Mouse (Mus musculus) spleen, postnatal 36 days (tissue): Measurements from ENCODE around the gene Tnfrsf1a.

Source experiments
- DNase-seq, 2 experiments: peaks; one replicate each; pipeline ENCODE4 v3.0.0; 2022; ENCODE audit warnings: low spot score in 2 of 2, mixed read lengths in 1 of 2

Tnfrsf1a gene

DNA sequence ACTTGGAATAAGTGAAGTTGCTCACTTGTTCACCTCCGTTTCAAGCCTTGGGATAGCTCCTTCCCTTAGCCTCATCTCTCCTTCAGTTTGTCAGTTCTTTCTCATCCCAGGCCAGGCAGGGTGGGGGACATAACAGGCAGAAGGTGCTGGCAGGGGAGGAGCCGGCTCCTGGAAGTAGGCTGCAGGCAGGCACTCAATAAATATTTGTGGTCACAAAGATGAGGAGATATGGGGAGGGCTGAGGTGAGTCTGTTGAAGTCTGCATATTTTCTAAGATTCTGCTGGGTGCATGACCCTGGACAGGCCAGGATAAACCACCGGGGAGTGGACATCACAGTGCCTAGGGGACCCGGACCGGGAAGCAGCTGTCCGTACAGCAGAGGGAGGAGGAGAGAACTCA is 25.6 kb upstream of the Tnfrsf1a start:
- DNase-seq: no peak

DNA sequence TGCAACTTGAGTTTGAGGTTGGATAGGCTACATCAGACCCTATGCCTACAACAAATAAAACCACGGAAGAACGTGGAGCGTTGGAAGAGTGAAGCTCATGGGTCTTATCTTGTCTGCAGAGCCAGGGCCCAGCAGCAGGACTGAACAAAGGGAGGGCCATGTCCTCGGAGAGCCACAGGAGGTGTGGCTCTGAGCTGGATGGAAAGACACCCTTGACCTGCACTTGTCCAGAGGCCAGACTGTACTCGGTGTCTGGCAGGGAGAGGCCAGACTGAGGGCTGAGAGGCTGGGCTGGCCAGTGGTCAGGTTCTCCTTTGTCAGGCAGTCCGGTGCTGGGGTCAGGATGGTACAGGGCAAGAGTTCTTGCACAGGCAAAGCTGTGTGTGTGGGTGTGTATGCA is 23.8 kb upstream of the Tnfrsf1a start:
- no peak for DNase-seq

DNA sequence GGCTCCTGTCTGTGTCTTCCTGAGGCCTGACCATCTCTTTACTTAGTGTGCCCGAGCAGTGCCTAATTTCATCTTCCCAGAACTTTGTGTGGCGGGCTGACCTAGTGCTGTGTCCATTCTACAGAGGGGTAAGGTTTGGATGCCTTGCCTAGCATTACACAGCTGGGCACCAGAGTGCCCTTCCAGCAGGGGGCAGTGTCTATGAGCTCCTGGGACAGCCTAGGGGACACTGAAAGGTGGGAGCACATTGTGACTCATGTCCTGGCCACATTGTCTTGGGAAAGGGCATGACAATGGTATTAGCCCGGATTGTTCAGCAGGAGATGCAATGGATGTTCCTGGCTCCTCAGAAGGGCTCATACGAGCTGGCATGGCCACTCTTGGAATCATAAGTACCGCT is 20.9 kb upstream of the Tnfrsf1a start:
- no peak for DNase-seq

DNA sequence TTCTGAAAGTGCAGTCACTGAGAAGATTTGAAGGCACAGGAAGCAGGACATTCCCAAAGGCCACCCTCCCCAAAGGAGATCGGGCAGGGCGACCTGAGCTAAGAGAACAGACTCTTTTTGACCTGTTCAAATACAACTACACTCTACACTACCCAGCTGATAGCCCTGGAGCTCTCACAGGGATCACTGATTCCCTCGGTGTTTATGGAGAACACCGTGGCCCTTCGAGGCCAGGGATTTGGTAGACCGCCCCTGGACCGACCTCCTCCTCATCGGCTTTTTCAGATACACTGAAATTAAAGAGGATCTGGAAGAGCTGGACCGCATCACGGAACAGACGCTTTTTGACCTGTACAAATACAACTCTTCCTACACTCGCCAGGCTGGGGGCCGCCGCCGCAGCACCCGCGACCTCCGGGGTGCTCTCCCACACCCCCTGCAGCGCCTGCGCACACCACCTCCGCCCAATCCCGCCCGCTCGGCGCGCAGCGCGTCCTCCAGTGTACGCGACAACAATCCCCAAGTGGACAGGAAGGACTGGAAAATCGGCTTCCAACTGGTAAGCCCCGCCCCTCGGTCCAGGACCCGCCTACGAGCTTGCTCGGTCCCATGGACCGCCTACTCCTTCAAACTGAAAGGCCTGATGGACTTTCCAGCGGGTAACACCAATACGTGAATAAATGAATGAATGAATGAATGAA is 18.4 kb upstream of the Tnfrsf1a start:
- DNase-seq: peak; percentile 50 to 56

DNA sequence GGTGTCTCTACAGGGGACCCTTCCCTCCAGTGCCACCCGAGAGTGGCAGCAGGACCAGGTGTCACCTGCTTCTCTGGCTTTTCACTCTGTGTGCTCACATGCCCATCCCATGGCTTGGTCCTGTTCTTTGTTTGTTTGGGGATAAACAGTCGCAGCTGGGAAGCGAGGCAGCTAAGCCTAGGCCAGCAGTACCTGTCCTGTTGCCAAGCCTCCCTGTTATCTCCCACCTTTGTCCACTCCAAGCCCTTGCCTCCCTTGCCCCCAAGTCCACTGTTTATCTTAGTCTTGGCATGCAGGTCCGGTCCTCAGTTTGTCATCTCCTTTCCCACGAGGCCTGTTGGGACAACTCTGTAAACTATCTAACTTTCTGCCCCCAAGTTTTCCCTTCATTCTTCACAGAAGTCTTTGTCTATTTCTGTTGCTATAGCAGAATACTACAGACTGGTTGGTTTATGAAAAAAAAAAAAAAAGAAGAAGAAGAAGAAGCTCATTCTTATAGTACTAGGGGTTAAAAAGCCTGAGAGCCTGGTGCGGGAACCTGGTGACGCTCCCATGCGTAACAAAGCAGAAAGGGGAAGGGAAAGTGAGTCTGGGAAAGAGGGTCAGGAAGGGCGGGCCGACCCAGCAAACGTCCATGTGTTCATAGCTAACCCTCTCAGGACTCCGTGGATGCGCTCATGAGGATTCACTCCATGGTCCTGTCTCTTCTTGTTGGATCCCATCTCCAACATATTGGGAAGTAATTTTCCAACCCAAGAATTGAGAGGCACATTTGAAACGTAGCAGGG is 15.9 kb upstream of the Tnfrsf1a start:
- no peak for DNase-seq

DNA sequence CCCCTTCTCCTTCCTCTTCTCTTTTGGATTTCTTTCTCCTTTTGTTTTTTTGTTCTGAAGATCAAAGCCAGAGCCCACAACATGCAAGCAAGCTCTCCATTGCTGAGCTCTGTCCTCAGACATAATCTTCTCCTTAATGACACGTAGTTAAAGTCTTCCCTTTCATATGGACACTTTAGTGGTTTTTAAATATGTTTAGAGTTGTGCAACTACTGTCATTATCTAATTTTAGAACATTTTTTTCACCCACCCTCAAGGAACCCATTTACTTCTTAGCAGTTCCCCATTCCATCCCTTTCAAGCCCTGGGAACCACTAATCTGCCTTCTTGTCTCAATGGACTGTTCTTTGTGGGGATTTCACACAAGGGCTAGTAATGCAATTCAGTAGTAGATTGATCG is 14.8 kb upstream of the Tnfrsf1a start:
- DNase-seq: no peak

DNA sequence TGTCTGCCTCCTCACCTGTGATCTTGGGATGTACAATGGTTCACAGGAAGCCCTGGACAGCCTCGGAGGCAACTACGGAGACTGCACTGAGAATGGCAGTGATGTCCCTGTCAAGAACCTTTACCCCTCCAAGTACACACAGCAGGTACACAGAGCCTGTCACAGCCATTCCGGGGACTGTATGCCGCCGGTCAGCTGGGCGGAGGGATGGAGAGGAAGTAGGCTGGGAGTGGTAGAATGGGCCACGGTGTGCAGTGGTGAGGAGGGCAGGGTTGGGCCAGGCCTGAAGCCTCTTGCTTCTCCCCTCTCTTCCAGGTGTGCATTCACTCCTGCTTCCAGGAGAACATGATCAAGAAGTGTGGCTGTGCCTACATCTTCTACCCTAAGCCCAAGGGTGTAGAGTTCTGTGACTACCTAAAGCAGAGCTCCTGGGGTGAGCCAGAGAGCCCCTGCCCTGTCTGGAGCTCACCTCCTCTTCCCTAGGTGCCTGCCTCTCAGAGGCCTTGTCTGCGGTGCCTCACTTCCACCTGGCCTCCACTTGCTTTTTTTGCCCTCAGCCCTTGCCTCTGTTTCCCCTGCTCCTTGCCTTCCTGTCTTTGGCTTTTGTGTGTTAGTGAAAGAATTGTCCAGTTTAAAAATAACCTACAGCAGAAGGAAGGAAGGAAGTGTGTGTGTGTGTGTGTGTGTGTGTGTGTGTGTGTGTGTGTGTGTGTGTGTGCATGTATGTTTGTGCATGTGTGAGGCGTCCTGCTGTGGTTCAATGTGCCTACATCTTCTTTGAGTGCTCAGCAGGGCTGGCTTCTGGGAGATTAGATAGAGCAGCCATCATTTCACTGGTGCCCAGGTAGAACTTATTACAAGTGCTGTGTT is 10.1 kb upstream of the Tnfrsf1a start:
- DNase-seq: no peak

DNA sequence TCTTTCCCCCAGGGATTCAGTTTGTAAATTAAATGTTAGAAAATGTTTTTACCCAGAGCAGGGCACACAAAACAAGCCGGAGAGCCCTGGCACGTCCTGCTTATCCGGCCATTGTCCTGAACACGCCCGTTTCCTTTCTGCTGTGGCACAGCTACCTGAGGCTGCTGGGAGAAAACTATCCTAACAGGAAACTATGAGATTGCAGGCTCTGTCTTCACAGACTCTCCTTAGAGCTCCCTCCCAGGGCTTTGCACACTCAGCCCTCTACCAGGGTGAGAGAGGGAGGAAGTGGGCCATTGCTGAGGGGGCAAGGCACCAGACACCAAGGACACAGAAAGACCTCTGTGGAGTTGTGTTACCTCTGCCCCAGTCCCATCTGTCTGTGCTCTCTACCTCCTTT is 8.9 kb upstream of the Tnfrsf1a start:
- no peak for DNase-seq

DNA sequence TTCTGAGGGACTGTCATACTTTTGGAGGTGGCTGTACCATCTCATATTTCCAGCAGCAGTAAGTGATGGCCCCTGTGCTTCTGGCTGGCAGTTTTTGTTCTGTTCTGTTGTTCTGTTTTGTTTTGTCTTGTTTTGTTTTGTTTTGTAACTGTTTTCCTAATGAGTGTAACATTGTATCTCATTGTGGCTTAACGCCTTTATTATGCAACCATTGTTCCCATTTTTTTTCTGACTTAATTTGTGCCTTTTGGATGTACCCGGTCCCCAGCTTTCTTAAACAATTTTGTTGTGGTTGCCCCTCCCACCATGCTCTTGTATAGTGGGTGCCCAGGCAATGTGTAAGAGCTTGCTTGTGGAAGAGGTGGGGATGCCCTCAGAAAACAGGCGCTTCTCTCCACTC is 7.0 kb upstream of the Tnfrsf1a start:
- DNase-seq: no peak

DNA sequence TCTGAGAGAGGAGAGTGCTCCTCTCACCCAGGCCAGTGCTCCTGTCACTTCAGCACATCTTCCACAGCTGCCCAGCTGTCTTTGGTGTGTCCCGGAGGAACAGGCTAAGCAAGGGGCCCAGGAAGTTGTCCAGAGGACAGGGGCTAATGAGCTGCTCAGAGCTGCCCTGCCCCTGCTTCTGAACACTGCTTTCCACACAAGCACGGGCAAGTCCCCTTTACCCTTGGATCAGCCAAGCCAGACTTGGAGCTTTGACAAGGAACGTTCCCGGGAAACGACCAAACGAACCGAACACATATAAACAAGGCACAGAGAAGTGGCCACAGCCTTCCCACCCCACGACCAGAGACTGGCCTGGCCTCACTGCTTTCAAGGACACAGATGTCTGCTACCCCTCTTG is 5.1 kb upstream of the Tnfrsf1a start:
- no peak for DNase-seq

DNA sequence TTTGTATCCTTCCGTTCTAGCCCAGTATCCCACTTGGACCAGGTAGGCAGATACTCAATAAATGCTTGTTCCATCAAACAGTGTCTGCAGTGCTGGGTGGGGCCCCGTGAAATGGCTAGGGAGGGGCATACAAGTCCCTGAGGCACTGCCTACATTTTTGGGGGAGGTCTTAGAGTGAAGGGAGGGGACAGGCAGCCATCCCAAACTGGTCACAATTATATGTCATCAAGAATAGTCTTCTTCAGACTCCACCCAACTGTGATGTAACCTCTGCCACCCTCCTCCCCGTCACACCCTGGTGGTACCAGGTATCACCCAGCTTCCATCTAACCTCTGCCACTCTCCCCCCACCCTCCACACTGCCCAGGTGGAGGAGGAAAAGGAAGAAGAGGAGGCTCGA is 4.3 kb upstream of the Tnfrsf1a start:
- no peak for DNase-seq

DNA sequence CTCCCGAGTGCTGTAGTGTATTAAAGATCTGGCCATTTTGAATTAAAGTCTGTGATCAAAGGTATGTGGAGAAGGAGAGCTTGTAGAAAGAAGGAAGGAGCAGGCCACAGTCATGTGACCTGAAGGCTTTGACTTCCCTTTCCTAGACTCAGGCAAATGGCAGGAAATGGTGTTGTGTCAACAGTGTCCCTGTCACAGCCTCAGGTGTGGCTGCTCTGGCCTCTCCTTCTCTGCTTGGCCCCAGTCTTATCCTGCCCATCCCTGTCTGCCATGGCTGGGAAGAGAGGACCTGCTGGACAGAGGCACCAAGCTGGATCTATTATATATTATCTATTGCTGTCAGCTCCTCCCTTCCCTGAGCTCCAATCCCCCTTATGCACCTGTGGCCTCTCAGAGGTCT is 3.5 kb upstream of the Tnfrsf1a start:
- DNase-seq: no peak

DNA sequence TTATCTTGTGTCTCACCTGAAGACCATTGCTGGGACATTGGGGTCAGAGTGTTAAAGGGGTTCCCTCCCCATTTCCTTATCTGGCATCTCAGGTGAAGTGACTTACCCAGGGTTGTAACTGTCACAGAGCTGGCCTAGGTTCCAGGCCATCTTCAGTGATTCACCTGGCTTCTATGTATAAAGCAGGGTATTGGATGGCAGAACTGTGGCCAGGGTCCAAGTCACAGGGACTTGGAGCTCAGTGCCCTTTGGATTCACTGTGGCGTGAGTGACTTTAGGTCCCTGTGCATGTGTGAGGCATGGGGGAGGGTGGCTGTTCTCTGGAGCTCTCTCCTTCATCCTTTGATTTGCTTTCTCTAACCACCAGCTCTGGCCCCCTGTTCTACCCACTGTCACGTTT is 3.1 kb upstream of the Tnfrsf1a start:
- DNase-seq: no peak

DNA sequence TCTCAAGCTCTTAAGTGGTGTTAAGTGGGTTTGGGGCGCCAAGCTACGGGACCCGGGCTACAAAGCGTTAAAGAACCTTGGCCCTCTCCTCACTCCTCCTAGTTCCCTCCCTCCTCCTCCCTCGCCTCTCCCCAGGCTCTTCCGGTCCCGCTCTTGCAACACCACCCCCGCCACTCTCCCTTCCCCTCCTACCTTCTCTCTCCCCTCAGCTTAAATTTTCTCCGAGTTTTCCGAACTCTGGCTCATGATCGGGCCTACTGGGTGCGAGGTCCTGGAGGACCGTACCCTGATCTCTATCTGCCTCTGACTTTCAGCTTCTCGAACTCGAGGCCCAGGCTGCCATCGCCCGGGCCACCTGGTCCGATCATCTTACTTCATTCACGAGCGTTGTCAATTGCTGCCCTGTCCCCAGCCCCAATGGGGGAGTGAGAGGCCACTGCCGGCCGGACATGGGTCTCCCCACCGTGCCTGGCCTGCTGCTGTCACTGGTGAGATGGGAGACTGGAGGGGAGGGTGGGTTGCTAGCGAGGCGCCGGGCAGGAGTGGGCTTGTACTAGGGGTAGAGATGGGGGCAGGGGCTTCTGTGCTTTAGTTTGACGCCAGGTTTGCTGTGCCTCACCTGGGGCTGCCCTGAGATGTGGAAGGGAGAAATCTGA is 541 bp downstream of the Tnfrsf1a start:
- peak; percentile 50 to 65 for DNase-seq

DNA sequence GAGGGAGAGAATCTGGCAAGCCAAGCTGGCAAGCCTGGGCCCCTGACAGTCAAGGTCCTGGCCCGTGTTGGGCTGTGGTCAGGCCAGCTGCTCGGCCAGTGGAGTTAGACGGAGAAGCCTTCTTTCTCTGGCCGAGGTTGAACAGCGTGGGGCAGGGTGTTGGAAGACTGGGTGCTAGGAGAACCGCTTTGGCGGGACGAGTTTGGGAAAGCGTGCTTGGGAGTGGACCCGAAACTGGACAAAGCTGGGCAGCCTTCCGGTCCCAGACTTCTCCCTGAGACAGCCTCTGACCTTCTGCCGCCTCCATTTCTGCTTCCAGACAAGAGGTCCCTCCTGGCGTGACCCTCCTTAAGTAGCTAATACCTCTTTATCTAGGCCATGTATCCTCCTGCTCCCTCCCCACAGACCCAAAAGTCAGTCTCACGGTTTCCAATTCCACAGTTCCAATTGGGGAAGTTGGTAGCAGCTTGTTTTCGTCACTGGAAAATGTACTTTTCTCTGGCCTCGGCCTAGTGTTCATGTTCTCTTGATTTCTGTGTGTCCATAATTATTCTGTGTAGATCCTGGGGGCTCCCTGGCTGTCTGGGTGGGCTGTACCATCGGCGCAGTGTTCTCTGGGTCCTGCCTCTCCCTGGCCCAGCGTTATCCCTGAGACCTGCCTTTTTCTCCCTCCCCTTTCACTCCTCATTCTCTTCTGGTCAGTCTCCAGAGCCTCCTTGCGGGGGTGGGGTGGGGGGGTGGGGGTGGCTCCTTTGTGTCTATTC is 1.3 kb downstream of the Tnfrsf1a start:
- DNase-seq: no peak

DNA sequence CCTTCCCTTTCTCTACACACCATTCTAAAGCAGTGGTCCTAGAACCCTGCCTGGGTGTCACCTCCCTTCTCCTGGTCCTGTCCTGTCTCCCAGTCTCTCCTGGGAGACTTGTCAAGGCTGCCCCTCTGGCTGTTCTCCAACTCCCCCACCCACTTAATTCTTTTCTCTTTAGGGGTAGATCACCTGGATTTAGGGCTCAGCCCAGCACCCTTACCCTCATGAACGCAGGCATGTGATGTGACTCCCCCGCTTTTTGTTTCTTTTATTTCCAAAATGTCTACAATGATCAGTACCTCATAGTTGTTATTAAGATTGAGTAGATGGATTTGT is 1.8 kb downstream of the Tnfrsf1a start:
- DNase-seq: no peak

DNA sequence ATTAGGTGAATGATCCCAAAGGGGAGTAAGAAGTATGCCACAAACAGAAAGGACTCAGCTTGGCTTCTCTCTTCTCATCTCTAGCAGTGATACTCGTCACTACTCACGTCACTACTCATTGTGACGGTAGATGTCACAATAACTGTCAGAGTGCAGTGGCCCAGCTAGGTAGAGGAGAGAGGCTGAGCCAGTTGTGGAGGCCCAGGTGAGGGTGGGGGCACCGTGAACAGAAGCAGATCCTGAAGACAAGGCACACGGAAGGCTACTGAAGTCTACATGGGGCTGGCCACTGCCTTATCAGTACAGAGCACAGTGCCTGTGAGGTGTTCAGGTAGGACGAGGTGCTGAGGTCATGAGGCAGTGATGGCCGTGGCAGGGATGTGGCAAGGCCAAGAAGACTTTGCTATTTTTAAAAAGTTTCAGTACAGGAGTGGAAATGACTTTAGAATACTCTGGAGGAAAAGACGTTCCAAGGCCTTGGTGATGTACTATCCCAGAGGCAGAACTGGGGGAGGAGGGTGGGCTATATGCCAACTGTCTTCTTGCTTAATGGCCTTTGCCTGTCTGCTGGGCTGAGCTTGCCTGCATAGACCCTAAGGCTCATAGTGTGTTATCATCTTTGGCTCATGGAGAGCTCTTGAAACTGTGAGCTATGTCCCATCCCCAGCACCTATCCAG is 2.3 kb downstream of the Tnfrsf1a start:
- DNase-seq: no peak

DNA sequence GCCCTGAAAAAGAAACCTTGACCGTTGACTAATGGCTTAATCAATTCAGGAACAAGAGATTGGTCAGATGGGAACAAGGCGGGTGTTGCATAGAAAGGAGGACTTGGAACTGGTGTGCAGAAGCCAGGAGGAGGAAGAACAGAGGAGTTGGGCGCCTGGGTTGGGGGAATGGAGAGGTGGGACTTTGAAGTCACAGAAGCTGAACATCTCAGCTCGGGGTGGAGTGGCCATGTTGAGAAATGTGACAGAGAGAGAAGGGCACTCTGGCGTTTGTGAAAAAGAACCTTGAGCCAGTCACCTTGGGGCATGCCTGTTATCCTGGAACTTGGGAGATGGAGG is 2.9 kb downstream of the Tnfrsf1a start:
- no peak for DNase-seq

DNA sequence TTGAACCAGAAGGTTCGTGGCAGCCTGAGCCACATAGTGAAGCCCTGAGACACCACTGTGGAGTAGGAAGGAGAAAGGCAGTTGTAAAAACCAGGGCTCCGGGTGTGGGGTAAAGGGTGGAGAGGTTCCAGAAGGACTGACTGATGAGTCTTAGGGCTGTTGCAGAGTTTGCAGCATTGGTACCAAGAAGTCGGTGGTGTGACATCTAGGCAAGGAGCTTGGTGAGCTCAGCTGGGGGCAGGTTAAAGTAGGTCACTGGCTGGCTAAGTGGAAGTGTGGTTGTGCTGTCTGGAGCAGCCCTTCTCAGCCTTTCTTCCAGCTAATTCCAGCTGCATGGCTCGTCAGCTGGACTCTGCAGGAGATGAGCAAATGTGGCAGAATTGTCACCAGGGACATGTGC is 3.6 kb downstream of the Tnfrsf1a start:
- DNase-seq: no peak

DNA sequence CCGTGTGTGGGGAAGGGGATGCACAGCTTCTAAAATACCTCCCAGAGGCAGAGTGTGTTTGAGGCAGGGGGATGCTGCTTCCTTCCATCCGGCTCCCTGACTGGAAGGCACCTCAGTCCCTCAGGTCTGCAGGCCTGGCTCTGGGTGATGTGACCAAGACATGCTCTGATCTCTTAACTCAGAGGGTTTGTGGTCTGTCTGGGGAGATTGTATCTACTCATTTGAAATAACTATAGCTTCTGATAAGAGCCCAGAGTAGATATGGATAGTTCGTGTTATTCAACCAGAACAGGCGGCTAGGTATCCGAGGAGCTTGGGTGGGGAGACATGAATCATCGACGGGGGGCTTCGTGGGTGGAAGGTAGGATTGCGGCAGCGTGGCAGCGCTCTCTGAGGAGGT is 4.1 kb downstream of the Tnfrsf1a start:
- DNase-seq: no peak

DNA sequence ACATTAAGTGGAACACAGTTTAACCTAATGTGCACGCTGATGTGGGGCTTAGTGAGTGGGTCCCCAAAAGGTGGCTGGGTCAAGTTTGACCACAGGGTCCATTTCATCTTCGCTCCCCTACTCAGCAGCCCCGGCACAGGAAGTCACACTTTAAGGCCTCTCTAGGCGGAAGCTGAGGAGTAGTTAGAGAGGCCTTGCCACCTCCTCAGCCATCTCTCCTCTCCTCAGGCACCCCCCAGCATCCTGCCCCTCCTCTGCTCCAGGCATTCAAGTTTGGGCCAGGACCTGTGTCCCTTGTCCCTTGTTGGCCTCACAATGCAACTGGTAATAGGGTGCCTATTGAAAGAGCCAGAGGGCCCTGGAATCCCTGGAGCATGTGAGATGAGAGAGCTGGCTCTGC is 4.5 kb downstream of the Tnfrsf1a start:
- DNase-seq: no peak
